Mouse (Mus musculus) lung, postnatal 0 days (tissue): ENCODE measurements around the gene Gm21905.

Experiments used
- CTCF ChIP-seq: IDR thresholded peaks from 2 replicates; pipeline ENCODE4 v1.5.1; 2016; ENCODE audit warnings: antibody characterized with exemption, mild to moderate bottlenecking
- EP300 ChIP-seq: IDR thresholded peaks from 2 replicates; pipeline ENCODE4 v1.6.1; 2016; ENCODE audit warnings: antibody characterized with exemption, mild to moderate bottlenecking, control low read depth

GRCm38 (mm10) chr5:67884422-67885210 lies 61.6 kb downstream of the Gm21905 start:
- TF ChIP-seq CTCF (no peak), EP300 (no peak)
